Mouse (Mus musculus) kidney, postnatal 10 days (tissue): ENCODE data around the gene Gm14409.
"Not testable (repeated sequence)": the region's sequence is repeated elsewhere in the genome, so short reads cannot be mapped to it uniquely, and the experiment has no call there.

Source experiments
- DNase-seq: peaks from one replicate; pipeline ENCODE4 v3.0.0; 2021; ENCODE audit warnings: mixed read lengths

Gm14409 gene

DNA sequence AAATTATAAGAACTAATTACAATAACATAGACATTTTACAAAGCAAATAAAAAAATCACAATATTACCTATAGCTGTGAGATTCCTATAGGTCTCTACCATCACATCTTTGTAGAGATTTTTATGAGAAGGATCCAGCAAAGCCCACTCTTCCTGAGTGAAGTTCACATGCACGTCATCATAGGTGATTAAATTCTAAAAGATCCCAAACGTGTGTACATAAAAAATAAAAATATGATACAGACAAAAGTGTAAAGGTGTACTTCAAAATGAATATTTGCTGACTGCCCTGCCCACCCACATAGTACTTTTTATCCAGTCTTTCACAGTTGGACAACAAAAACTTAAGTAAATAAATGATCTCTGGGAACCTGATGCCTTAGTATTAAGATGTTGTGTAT, at the start of gene Gm14409:
TSS of gene Gm14409 (minus strand) at position 101 of the 400 bp plus-strand sequence.
- not testable (repeated sequence) for DNase-seq

DNA sequence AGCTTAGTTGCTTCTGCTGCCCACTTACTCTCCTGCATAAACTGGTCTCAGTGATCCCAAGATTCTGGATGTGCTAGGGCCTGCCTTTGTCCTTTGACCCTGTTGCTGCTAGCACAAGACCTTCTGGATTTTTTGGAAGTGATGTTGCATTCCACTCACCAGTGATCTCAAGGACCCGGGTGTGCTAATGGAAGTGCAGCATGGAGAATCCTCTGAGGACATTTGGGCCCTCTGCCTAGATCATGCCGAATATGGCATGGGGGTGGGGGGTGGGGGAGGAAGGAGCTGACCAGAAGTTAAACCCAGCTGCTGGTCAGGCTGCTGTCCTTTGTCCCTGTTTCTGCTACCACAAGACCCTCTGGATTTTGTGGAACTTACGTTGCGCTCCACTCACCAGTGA, 42.8 kb upstream of the Gm14409 start:
- DNase-seq = not testable (repeated sequence)

DNA sequence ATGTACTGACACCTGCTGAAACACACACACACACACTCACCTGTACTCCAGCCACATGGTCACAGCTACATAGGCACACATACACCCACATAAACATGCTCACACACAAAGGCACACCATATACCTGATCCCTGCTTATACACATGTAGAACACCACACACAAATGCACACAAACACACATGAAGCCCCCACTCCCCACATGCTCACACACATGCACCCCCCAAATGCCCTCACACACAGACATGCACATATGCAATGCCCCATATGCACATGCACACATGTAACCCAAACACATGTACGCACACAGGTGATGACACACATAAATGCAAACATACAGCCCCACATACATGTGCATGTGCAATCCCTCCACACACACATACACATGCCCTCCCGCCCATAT, 38.1 kb upstream of the Gm14409 start:
- DNase-seq = not testable (repeated sequence)

DNA sequence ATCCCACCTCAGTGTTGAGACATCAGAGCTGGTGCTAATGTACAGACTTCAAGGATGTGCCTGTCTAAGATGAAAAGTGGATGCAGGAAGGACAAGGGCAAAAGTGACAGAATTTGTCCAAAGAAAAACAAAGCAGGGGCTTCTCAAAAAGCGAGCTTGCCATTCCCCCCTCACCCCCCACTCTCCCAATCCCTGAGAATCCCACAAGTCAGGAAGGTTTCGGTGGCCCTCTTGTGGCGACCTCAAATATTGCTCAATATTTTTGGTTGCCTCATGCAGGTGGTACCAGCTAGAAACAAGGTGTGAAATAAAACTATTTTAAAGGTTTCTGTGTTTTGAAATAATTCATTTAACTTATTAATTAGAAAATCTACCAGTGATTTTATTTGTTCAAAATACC, 16.9 kb upstream of the Gm14409 start:
- not testable (repeated sequence) for DNase-seq

GRCm38 (mm10) chr2:177277754-177278153, 10.9 kb upstream of the Gm14409 start:
- DNase-seq = not testable (repeated sequence)

- not testable (repeated sequence) for DNase-seq
Measured at GRCm38 (mm10) chr2:177272237-177272636, 5.4 kb upstream of the Gm14409 start.

DNA sequence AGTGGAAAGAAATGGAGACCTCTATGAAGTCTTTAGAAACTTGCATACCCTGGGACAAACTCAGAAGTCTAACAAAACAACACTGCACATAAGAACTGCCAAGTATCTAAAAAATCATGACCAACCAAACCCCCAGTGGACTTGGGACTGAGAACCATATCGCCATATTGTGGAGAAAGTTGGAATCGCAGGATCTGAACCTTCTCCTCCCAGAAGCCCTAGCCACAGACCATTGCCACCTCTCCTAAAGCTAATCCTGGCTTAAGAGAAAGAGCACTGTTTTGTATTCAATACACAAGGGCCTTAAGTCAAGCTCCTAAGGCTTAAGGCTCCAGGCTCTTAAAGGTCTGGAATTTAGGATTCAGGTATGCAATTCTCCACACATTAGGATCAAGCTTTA, 19.4 kb downstream of the Gm14409 start:
- not testable (repeated sequence) for DNase-seq

- not testable (repeated sequence) for DNase-seq
Measured at GRCm38 (mm10) chr2:177230461-177230860, 36.4 kb downstream of the Gm14409 start.
